Mouse (Mus musculus): ENCODE data around the gene Nxn. TPM values are rescaled to one million over a fixed set of nuclear protein-coding genes. Genes with fewer than 3 reads are reported as not detected.
"Not testable (repeated sequence)": the region's sequence is repeated elsewhere in the genome, so short reads cannot be mapped to it uniquely, and the experiment has no call there.

Gene Nxn
- polyA plus RNA-seq, 1 experiment from 2014 or later: 46.6 TPM

- H3K27me3 ChIP-seq (ENCODE audit: insufficient read depth, poor library complexity, severe bottlenecking): no peaks in the 10 kb centered on the region
- H3K4me1 ChIP-seq (replicated peaks): no peaks in the 10 kb centered on the region
- H3K36me3 ChIP-seq: peaks cover 71% of the 10 kb centered on the region
- no peak overlapping the region for H3K27ac ChIP-seq
- no peaks in the 10 kb centered on the region for H3K9me3 ChIP-seq
- WGBS: 97% methylated on average over 5 of the region's 5 CpGs
- no peak for DNase-seq (ENCODE audit: low spot score)
- H3K4me3 ChIP-seq: no peak overlapping the region
Observed at GRCm38 (mm10) chr11:76224631-76225030, 174.3 kb downstream of the Nxn start.

DNA sequence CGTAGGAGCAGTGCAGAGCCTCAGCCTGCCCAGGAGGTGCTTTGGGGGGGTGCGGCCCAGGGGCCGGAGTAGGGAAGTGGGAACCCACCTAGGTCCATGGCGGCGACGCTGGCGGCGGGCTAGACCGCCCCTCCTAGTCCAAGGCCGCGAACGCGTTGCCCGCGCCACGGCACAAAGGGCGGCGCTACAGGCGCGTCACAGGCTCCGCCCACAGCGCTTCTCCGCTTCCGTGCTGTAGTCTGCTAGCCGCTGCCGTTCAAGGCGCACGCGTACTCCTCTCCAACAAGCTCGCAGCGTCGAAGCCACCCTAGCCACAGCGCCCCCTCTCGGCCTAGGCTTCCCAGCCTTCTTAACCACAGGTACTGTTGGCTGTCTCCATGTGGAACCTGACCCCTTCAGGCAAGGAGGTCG is 181.5 kb downstream of the Nxn start, which contains the start of the genes Dbil5 and Gemin4:
TSS of gene Dbil5 (plus strand) at position 219 of the 411 bp plus-strand sequence.
TSS of gene Gemin4 (minus strand) at position 275 of the 411 bp plus-strand sequence.
- H3K36me3 ChIP-seq: peaks cover 62% of the 10 kb centered on the region
- no peaks in the 10 kb centered on the region for H3K27me3 ChIP-seq (ENCODE audit: insufficient read depth, poor library complexity, severe bottlenecking)
- under 1% methylated on average over 35 of the region's 35 CpGs for WGBS

GRCm38 (mm10) chr11:76216681-76217389 is 182.1 kb downstream of the Nxn start:
- H3K9me3 ChIP-seq: no peaks in the 10 kb centered on the region
- DNase-seq (ENCODE audit: low spot score): peak; percentile 57
- peak overlapping the region; percentile 99 for H3K27ac ChIP-seq
- H3K27me3 ChIP-seq (ENCODE audit: insufficient read depth, poor library complexity, severe bottlenecking): no peaks in the 10 kb centered on the region
- peak overlapping the region; percentile 77 for H3K4me3 ChIP-seq
- H3K4me1 ChIP-seq (replicated peaks): peaks cover 37% of the 10 kb centered on the region
- 4% methylated on average over 33 of the region's 33 CpGs for WGBS
- peaks cover 63% of the 10 kb centered on the region for H3K36me3 ChIP-seq

More for the DNA sequence above, 181.5 kb downstream of the Nxn start, which contains the start of the genes Dbil5 and Gemin4:
- Histone ChIP-seq H3K9me3 (no peaks in the 10 kb centered on the region), H3K4me3 (peak within 1 kb of the TSS; percentile 77), H3K27ac (peak within 1 kb of the TSS; percentile 99), H3K4me1 (replicated peaks) (peaks cover 37% of the 10 kb centered on the region)
- peak; percentile 98 for DNase-seq (ENCODE audit: low spot score)

DNA sequence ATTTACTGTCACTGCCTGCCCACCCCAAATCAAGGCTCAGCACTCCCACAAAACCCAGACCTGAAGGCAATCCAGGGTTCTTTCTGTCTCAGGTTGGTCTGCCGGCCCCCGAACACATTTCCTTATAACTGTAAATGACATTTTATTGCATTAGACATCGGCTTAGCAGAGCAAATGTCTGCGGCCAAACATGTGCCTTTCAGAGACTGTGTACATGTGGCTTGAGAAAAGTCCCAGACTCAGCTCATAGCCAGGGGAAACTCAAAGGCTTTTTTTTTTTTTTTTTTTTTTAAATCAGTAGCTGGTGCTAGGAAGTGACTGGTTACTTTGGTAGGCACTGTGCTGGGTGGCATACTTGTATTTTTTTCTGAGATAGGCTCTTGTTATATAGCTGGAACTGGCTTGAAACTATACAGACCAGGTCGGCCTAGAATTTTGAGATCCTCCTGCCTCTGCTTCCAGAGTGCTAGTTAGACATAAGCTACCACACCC is 182.8 kb downstream of the Nxn start:
- Histone ChIP-seq H3K36me3 (peaks cover 63% of the 10 kb centered on the region), H3K4me3 (peak overlapping the region; percentile 77), H3K4me1 (replicated peaks) (peaks cover 37% of the 10 kb centered on the region), H3K9me3 (no peaks in the 10 kb centered on the region), H3K27ac (peak overlapping the region; percentile 99), H3K27me3 (ENCODE audit: insufficient read depth, poor library complexity, severe bottlenecking) (no peaks in the 10 kb centered on the region)
- no peak for DNase-seq (ENCODE audit: low spot score)
- WGBS: 96% methylated on average over 5 of the region's 5 CpGs

DNA sequence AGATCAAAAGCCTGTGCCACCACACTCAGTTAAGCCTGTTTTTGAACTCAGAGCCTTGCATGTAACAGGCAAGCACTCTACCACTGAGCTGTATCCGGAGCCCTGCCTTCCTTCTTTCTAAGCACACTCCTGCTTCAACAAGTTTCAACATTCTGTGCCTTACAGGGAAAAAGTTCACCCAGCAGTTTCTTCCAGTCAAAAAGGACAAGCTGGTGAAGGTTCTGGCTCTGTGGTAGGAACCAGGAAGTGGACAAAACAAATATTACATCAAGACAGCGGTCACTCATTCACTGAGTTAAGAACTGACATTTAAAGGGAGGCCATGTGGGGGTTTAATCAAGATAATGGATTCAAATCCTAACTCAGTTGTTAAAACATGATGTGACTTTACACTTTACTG is 183.9 kb downstream of the Nxn start:
- Histone ChIP-seq H3K36me3 (peaks cover 64% of the 10 kb centered on the region), H3K4me3 (no peak overlapping the region), H3K9me3 (no peaks in the 10 kb centered on the region), H3K27me3 (ENCODE audit: insufficient read depth, poor library complexity, severe bottlenecking) (no peaks in the 10 kb centered on the region), H3K4me1 (replicated peaks) (peaks cover 37% of the 10 kb centered on the region), H3K27ac (no peak overlapping the region)
- no peak for DNase-seq (ENCODE audit: low spot score)
- 95% methylated on average over 2 of the region's 2 CpGs for WGBS

DNA sequence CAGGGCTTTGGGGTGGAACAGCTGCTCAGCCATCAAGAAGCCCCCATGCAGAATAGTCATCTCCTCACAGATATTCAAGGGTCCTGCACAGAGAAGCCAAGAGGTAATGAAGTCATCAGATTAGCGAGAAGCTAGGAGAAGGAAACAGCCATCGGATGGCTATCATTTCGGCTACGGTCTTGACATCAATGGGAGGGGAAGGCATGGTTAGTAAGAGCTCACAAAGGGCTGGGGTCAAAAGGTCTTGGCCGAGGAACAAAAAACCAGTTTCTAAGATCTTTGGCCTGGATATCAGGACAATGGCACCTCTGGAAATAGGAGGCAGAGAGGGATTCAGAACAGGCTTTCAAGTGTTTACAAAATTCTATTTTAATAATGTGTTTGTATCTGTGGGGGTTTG is 185.1 kb downstream of the Nxn start:
- H3K27me3 ChIP-seq (ENCODE audit: insufficient read depth, poor library complexity, severe bottlenecking): no peaks in the 10 kb centered on the region
- peak; percentile 17 for DNase-seq (ENCODE audit: low spot score)
- WGBS: 30% methylated on average over 5 of the region's 5 CpGs

DNA sequence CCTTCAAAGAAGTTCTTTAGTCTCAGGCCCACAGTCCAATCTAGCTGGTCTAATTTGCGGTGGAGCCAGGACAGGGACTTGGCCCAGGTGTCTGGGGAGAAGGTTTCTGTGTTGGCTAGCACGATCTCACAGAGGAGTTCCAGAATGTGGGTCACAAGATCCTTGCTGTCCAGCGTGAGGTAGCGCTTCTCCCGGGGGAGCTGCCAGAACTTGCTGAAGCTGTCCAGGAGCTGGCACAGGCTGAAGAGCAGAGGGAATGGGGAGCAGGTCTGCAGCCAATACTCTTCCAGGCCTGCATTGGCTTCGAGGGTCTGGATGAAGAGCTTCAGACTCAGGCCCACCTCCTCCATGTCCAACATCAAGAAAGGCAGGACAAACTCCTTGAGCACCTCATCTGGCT is 187.3 kb downstream of the Nxn start:
- H3K4me1 ChIP-seq (replicated peaks): peaks cover 24% of the 10 kb centered on the region
- H3K4me3 ChIP-seq; H3K9me3 ChIP-seq; DNase-seq (ENCODE audit: low spot score); H3K27ac ChIP-seq; H3K27me3 ChIP-seq (ENCODE audit: insufficient read depth, poor library complexity, severe bottlenecking): not testable (repeated sequence)
- 93% methylated on average over 6 of the region's 6 CpGs for WGBS
- H3K36me3 ChIP-seq: peaks cover 88% of the 10 kb centered on the region

More for the DNA sequence above, 185.1 kb downstream of the Nxn start:
- no peak overlapping the region for H3K27ac ChIP-seq
- peaks cover 65% of the 10 kb centered on the region for H3K36me3 ChIP-seq
- H3K4me1 ChIP-seq (replicated peaks): peaks cover 37% of the 10 kb centered on the region
- no peak overlapping the region for H3K4me3 ChIP-seq
- H3K9me3 ChIP-seq: no peaks in the 10 kb centered on the region

DNA sequence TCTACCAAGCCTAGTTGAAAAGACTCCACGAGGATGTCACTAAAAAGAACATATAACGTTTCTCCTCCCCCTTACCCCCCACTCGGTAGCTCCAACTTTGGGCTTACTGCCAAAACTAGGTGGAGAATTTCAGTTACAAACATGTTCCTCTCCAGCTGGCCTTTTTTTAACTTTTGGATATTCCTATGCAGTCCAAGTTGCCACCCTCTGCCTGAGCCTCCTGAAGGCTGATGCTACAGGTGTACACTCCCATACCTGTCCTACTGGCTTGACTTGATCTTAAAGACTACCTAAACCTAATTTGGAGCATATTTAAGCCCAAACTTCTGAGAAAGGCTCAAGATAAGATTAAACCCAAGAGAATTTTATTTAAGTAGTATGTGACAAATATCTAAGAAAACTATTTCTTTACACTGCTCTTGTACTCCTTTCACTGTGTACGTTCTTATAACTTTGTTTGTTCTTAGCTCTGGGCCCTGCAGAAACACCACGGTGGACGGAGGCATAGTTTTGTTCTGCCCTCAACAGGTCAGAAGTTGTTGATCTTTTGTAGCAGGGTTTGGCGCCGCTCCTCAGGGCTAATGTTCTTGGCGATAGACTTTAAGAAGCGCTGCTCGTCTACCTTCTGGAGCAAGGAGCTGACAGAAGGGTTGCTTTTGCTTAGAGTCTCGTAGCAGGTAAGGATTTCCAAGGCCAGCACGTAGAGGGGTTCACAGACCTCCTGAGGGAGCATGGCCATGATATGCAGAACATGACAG is 188.5 kb downstream of the Nxn start:
- Histone ChIP-seq H3K27me3 (ENCODE audit: insufficient read depth, poor library complexity, severe bottlenecking) (no peaks in the 10 kb centered on the region), H3K27ac (no peak overlapping the region), H3K4me1 (replicated peaks) (peaks cover 20% of the 10 kb centered on the region), H3K4me3 (no peak overlapping the region), H3K9me3 (no peaks in the 10 kb centered on the region), H3K36me3 (peaks cover 96% of the 10 kb centered on the region)
- WGBS: 92% methylated on average over 13 of the region's 13 CpGs
- no peak for DNase-seq (ENCODE audit: low spot score)

Other genes starting within 250 kb of the Nxn start
- 37.9 and 48.3 TPM in 2 replicates for gene Vps53, start 219.5 kb downstream of the Nxn start, polyA plus RNA-seq (2016; fragmentation: Nextera tagmentation; extraction: Ambion mirVana)
- gene Fam57a, start 219.5 kb downstream of the Nxn start, polyA plus RNA-seq (2016; fragmentation: Nextera tagmentation; extraction: Ambion mirVana): 32.6 and 33.6 TPM in 2 replicates
- 0.48 and 0.51 TPM in 2 replicates for gene Dbil5, start 181.5 kb downstream of the Nxn start, polyA plus RNA-seq (2016; fragmentation: Nextera tagmentation; extraction: Ambion mirVana)
- gene Gemin4, start 181.5 kb downstream of the Nxn start, polyA plus RNA-seq (2016; fragmentation: Nextera tagmentation; extraction: Ambion mirVana): 45.4 and 49.9 TPM in 2 replicates
- 21.5 and 24.7 TPM in 2 replicates for gene Mrm3, start 155.4 kb downstream of the Nxn start, polyA plus RNA-seq (2016; fragmentation: Nextera tagmentation; extraction: Ambion mirVana)
- gene Glod4, start 155.4 kb downstream of the Nxn start, polyA plus RNA-seq (2016; fragmentation: Nextera tagmentation; extraction: Ambion mirVana): 126 and 130 TPM in 2 replicates
- gene Timm22, start 7.8 kb upstream of the Nxn start, polyA plus RNA-seq (2016; fragmentation: Nextera tagmentation; extraction: Ambion mirVana): 123 and 148 TPM in 2 replicates
- 29.5 and 40.5 TPM in 2 replicates for gene Abr, start 223.2 kb upstream of the Nxn start, polyA plus RNA-seq (2016; fragmentation: Nextera tagmentation; extraction: Ambion mirVana)

Data from hindbrain, embryonic 10.5 days (tissue).